Mouse (Mus musculus): ENCODE measurements around the gene Ctxn2.
"Not testable (repeated sequence)": the region's sequence is repeated elsewhere in the genome, so short reads cannot be mapped to it uniquely, and the experiment has no call there.

Gene Ctxn2

DNA sequence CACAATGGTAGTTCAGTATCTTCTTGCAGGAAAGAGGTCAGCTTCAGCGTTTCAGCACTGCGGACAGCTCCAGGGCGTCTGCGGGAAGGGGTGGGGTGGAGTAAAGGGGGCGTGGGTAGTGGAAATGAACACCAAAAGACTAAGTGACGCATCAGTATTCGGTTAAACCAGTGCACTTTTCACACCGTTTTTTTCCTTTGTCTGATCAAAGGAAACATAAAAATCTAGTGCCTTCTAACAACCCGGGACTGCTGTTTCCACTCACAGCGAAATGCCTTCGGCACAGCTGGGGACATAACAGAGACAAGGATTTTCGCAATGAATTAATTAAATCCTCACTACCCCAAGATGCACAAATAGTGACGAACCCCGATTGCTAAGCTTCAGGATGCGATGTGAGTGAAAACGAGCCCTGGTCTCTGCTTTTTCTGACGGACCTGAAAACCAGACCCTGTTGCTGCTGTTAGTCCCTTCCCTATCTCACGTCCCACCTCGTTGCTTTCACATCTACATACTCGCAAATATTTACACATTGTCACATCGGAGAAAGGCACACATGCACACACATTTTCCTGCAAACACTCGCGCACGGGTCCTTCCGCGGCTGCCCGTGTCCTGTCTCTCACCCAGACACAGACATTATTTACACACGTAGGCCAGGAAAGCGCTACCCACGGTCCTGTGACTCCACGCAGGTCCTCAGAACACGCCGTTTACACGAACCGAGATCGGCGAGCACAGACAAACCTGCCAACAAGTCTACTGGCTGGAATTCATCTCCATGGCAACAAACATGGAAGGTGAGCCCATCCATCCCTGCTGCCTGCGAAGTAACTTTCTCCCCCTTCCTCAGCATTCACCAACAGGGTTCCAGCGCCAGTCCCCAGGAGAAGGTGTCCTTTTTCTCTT, at the start of gene Ctxn2:
Gene Ctxn2, plus strand, starts transcription at position 790 of the 909 bp plus-strand sequence.
- DNase-seq (ENCODE audit: low spot score): peak; percentile 73

DNA sequence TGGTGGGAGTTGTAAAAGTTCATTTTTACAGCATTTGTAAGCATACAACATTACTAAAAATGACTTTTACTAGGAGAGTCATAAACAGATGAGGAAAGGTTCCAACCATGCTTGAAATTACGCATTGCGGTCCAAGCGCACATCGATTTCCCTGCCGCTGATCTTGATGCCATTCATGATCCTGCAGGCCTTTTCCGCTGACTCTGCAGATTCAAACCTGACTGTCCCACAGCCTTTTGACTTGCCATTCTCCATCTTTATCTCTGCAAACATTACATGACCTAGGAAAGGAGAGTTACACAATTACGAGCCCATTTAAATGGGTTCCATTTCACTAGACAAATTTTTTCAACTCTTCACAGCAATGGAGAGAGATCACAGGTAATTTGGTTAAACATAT, 47.7 kb upstream of the Ctxn2 start:
- DNase-seq (ENCODE audit: low spot score): no peak

DNA sequence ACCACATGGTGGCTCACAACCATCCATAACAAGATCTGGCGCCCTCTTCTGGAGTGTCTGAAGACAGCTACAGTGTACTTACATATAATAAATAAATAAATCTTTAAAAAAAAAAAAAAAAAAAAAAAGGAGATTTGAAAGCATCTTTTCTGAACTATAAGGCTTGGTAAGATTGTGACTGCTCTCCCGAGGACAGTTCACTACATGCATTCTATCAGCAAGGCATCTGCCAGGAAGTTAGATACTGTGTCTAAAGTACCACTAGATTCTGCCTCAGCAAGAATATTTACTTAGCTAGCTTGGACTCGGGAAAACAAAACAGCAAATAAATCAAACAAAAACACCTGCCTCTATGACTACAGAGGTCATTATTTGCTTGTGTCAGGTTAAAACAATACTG, 44.4 kb upstream of the Ctxn2 start:
- not testable (repeated sequence) for DNase-seq (ENCODE audit: low spot score)

DNA sequence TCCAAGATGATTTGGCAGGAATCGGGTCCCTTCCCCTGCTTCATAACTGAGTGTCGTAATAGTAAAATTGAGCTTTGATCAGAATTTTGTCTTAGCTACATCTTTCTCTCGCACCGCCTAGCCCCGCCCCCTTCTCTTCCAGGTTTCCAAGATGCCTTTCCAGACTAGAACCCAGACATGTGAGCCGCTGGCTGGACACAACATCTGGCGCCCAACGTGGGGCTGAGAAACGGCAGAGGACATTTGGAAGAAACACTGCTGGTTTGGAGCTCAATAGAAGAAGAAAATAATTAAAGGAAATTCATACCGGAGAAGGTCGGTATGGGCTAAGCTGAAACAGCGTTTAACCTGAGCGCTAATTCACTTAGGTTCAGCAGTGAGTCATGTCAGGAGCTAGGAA, 32.0 kb upstream of the Ctxn2 start:
- not testable (repeated sequence) for DNase-seq (ENCODE audit: low spot score)

DNA sequence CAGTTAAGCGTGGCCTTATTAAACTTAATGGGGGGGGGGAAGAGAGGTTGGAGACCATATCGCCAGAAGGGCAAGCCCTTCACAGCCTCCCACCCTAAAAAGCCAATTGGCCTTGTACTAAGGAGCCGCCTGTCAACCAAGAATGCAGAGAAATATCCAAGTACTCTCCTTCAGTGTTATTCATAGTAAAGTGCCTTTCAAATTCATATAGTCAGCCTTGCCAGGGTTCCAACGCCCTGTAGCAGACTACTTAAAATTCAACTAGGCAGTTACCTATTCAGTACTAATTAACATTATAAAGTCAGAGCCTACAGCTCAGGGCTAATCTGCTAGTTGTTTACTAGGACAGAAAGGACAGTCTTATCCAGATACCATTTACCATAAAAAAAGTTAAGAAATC, 30.0 kb upstream of the Ctxn2 start:
- DNase-seq (ENCODE audit: low spot score): not testable (repeated sequence)

DNA sequence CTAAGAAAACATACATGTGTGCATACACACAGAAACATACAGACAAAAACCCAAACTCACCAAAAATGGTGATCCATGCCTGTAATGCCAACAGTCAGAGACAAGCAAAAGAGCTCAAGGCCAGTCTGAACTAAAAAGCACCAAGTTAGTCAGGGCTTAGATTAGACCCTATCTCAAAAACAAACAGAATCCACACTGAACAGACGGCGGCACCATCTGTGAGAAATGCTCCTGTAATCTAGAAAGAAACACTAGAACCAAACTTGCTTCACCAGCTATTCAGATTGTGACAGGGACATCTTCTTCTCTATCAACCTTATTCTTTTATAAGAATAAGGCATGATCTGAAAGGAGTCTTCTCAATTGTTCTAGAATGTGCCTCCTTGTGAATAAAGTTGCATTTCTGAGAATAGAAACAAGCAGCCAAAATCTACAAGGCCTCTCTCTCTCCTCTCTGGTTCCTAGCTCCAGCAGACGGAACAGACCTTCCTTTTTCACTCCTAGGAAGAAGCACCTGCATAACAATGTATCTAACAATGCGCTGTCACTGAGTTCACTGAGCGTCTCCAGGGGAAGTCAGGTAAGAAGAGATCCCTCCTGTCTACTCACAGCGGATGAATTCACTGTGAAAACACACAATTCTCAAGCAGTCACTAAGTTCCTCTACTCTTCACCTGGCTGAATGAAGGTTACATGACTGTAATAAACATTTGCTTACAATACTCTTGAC, 16.9 kb upstream of the Ctxn2 start:
- no peak for DNase-seq (ENCODE audit: low spot score)

DNA sequence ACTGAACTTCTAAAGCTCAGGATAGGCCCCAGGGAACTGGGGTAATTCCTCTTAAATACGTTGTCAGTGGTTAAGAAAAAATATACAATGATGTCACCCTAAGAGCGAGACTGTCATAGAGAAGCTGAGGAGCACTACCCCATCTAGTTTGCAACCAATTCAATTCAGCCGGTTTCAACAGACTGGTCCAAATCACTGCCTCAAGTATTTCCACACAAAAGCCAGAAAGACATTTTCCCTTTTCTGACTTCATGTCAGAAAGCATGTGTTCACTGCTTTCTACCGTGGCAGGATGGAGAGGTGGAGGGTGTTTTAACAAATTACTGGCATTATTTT, 14.2 kb upstream of the Ctxn2 start:
- DNase-seq (ENCODE audit: low spot score): no peak

DNA sequence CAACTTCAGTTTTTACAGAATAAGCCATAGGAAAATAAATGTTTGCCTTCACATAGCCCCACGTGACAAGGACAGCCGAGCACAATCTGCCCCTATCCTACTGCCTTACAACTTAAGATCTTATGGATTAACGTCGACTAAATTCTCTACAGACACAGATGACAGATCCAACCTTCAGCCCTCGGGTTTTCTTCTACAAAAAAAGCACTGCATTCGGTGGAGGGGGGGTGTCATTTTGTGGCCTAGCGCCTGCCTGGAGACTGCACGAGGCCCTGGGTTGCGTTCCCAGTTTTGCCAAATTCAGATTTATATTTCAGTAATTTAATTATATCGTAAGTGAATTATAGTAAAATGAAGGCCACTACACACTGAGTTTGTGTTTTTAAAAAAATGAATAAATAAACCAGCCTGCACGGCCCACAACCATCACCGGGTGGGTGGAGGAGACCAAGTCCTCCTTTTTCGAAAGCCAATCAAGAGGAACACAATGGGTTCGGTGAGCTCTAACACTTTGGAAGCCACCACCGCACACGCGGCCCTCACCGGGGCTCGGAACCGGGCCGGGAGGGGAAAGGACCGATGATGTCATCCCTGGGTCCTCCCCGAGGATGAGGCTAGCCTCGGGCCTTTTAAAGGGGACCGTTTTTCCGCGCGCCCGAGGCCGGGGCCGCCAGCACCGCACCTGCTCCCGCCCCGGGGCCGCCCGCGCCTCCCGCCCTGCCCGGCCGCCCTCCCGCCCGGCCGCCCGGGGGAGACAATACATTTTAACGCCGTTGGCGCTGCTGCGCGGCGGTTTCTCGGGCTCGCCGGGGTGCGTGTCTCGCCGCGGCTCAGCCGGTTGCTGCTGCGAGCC, 13.6 kb upstream of the Ctxn2 start:
- DNase-seq (ENCODE audit: low spot score): peak; percentile 41

DNA sequence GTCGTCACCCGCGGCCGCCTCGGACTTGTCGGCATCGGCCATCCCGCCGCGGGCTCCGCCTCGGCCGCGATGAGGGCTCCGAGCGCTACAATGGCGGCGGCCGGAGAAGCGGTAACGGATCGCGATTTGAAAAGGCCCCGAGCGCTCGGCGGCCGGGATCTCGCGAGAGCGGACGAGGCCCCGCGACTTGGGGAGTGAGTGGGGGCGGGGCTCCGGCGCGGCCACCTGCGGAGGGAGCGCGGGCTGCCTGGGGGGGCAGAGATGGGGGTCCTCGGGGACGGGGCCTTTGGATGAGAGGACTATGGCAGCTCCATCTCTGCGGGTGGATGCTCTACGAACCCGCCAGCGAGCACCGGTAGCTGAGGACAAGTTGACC, 13.0 kb upstream of the Ctxn2 start, which contains the start of gene Myef2:
Gene Myef2, minus strand, starts transcription at position 185 of the 376 bp plus-strand sequence.
- DNase-seq (ENCODE audit: low spot score): peak; percentile 70

DNA sequence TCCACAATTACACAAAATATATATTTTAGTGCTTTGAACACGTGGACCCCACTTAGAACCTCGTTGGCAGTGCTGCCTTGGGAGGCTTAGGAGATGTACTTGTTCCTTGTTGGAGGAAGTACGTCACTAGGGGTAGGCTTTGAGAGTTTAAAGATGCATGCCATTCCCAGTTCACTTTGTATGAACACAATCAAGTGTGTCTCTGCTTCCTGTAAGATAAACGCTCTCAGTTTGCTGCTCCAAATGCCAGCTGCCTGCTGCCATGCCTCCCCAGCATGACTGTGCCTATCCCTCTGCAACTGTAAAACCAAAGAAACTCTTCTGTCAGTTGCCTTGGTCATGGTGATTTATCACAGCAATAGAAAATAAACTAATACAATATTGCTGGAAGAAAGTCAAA, 10.7 kb upstream of the Ctxn2 start:
- no peak for DNase-seq (ENCODE audit: low spot score)

DNA sequence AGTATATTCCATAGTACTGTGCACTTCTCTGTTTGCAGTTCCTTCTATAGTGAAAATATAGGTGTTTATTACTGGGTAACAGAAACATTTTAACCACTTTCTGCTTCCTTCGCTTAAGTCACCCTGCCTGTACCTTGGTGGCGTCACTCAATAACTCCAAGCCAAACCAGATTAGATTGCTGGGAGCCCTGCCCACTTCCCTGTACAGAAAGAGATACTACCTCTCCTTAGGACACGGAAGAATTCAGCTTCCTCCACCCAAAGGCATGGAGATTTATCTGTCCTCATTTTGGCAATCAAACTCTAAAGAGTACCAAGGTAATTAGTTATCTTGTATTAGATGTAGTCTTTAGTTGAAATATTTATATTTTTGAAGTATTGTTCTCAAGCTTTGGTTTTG, 9.7 kb upstream of the Ctxn2 start:
- no peak for DNase-seq (ENCODE audit: low spot score)

DNA sequence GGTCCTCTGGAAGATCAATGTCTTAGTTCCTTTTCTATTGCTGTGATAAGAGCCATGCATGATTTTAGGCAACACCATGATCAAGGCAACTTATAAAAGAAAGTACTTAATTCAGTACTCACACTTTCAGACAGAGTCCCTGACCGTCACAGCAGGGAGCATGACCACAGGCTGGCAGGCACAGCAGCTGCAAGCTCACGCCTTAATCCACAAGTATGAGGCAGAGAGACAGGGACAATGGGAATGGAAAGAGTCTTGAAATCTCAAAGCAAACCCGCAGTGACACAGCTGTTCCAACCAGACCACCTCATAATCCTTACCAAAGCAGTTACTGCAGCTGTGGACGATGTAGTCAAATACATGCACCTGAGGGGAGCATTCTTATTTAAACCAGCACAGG, 2.4 kb upstream of the Ctxn2 start:
- no peak for DNase-seq (ENCODE audit: low spot score)

DNA sequence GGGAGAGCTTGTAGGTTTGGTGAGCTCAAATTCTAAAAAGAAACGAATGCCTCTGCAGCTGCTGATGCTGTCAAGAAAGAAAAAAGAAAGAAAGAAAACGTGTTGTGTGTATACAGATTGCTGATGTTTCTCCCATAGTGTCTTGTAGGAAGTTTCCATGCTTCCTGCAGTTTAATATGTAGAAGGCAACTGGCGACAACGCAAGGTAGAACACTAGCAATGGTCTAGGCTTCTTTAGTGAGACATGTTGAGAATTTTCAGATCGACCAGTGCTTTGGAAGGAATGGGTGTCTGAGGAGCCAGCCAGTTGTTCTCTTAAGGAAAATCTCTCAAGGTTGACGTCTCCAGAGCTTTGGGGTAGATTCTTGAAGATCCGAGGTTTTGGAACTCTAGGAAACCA, 354 bp downstream of the Ctxn2 start:
- DNase-seq (ENCODE audit: low spot score): no peak

DNA sequence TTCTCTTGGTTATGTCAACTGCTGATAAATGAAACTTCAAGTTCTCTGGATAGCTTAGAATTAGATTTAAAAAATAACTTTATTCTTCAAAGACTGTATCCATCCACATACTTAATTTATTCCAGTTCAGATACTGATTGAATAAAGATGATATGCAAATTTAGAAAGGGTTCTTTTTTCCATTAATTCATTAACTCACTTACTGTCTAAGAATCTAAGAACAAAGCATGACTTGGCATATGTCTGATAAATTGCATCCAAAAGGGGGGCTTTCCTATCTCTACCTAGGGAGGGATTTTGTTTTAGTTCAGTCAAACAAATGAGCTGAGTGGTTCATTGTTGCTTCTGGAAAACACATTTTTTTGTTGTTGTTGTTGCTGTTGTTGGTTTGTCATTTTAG, 5.8 kb downstream of the Ctxn2 start:
- DNase-seq (ENCODE audit: low spot score): no peak

DNA sequence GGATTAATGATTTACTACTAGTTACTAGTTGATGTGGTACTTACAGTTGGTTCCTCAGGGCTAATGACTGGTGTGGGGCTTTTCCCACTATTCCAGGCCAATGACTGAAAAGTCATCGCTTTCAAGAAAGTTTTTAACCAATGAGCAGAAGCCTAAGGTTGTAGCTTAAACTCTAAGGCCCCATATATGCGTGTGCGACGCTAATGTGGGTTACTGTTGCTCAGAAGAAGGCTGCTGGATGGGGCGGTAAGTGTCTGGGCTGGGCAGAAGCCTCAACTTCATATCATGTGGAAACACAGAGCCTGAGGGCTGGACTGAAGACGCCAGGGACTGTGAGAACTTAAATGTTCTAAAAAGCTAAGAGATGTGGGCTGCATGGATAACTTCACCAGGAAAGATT, 15.9 kb downstream of the Ctxn2 start, which contains the start of gene Slc12a1:
Gene Slc12a1, plus strand, starts transcription at position 118 of the 400 bp plus-strand sequence.
- no peak for DNase-seq (ENCODE audit: low spot score)

DNA sequence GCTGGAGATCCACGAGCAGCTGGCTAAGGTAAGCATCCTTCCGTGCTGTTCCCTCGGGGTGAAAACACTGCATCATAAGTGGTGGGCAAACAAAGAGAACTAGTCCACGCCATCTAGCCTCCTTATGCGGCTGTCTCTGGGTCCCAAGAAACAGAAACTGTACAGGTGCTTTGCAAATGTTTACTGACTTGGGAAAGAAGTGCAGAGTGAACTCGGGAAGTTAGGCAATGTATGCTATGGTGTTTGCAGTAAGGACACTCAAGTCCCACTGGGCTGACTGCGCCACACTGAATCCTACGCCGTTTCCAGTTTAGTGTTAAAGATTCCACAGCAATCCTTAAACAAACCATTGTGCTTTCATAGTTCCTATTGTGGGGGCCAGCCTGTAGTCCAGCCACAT, 17.8 kb downstream of the Ctxn2 start:
- no peak for DNase-seq (ENCODE audit: low spot score)

DNA sequence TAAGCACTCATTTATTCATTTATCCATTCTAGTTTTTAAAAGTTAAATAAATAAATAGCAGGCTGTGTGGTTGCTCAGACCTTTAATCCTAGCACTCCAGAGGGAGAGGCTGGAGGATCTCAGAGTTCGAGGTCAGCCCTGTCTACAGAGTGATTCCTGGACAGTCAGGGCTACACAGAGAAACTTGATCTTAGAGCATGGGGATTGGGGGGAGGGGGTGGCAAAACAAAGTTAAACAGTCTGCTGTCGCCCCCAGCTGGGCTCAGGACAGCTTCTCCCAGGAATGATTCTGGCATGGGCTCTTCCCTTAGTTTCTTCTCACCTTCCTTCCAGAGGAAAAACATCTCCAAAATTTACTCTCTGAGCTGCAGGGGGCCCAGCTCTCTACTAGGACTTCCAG, 19.0 kb downstream of the Ctxn2 start:
- no peak for DNase-seq (ENCODE audit: low spot score)

DNA sequence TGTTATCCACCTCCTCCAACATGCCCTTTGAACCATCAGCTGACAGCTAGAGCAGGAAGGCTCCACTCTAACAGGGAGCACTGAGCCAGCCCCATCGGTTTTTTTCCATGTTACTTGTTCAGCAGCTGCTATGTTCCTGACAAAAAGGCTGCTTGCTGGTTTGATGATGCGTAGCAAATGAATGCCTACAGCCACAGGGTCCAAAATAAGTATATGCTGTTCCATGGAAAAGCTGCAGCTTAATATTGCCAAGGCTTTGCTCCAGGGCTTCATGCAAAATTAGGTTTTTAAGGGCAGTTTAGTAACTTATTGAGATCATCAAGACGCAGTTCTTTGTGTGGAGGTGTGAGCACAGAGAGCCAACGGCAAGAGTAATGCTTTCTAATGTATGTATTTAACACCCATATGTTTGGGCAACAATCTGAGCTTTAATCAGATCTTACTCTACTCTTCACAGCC, 25.5 kb downstream of the Ctxn2 start:
- no peak for DNase-seq (ENCODE audit: low spot score)

DNA sequence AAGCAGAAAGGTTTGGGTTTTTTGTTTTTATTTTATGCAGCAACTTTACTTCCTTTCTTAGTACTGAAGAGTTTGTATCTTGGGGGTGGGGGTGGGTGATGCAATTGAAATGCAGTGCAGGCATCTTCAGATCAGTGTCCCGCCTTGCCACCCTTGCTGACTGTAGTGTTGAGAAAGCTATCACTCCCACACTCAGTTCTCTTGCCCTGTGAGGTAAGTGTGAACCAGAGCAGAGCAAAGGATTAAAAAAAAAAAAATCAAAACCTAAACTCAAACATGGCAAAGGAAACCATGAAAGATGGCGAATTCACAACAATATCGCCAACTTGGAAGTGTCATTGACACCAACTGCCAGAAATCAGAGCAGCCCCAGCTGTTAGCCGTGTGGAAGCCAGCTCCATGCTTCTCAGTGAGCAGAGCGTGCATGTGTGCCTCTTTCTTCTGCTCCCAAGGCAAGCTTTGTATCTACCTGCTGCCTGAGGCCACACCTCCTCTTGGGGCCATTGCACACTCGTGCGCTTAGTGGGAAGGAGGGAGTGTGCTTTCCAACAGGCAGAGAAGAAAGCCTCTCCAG, 41.8 kb downstream of the Ctxn2 start:
- DNase-seq (ENCODE audit: low spot score): no peak

DNA sequence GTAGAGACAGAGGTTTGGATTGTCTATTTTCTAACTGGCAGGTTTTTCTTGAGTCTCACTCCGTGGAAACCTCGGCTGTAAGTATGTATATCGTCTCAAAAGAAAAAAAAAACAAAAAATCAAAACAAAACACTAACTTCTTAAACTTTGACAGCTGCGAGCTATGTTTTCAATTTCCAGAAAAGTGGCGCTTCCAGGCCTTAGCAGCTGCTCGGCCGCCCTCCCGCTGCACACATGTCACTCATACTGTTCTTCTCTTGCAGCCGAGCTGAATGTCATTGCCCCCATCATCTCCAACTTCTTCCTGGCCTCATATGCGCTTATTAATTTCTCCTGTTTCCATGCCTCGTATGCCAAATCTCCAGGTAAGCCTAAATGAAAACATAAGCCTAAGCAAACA, 51.4 kb downstream of the Ctxn2 start:
- no peak for DNase-seq (ENCODE audit: low spot score)

DNA sequence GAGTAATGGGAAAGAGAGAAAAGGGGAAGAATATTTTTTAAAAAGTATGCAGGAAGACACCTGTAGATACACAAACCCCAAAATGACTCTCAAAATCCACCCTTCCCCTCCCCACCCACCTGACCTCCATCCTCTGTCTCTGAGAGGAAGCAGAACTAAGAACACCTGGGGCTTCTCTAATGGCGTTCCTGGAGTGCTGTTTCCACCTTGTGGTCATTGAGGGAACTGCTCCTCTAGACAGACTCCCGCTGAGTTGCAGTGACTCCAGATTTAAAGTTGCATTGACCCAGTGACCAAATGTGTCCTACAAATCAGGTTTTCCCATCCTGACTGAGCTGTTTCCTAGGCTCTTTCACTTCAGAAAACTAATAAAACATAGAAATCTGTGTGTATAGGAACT, 52.7 kb downstream of the Ctxn2 start:
- peak; percentile 24 for DNase-seq (ENCODE audit: low spot score)

DNA sequence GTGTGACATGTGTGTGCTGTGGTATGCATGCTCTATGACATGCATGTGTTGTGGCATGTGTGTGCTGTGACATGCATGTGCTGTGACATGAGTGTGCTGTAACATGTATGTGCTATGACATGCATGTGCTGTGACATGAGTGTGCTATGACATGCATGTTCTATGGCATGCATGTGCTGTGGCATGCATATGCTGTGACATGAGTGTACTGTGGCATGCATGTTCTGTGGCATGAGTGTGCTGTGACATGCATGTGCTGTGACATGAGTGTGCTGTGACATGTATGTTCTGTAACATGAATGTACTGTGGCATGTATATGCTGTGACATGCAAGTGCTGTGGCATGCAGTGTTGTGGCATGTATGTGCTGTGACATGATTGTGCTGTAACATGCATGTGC, 56.4 kb downstream of the Ctxn2 start:
- DNase-seq (ENCODE audit: low spot score): no peak

Data from ovary, postnatal 10 days (tissue).